Mouse (Mus musculus): ENCODE data around the gene Pgm1.

- TF ChIP-seq CTCF (conservative IDR thresholded peaks at IDR 0.05; ENCODE audit: low read length) (no peak), POU5F1 (IDR thresholded peaks at IDR 0.05; ENCODE audit: borderline replicate concordance, low read length) (no peak), NANOG (IDR thresholded peaks at IDR 0.05; ENCODE audit: borderline replicate concordance, low read length) (no peak)
Measured at GRCm38 (mm10) chr4:99969328-99969727, 40.1 kb downstream of the Pgm1 start.

Data from E14TG2a.4 (cell line).